Mouse (Mus musculus) brown adipose tissue, adult 24 weeks (tissue): ENCODE results near the gene Il23a. TPM values are rescaled to one million over a fixed set of nuclear protein-coding genes. Genes with fewer than 3 reads are reported as not detected.

Source experiments
- H3K27ac ChIP-seq: fragments of 200-500 bp; replicated peaks from 2 replicates; pipeline ENCODE4 v1.5.1; 2012; ENCODE audit warnings: low read depth, mild to moderate bottlenecking, low read length
- H3K4me1 ChIP-seq: fragments of 200-500 bp; 2 replicates; pipeline ENCODE4 v1.6.1; 2012; ENCODE audit warnings: low read length, mixed read lengths; ENCODE audit not compliant: control insufficient read depth, insufficient read depth, insufficient read length
- H3K4me3 ChIP-seq: fragments of 200-500 bp; 2 replicates; pipeline ENCODE4 v1.5.1; 2012; ENCODE audit warnings: low read depth, mild to moderate bottlenecking, low read length, moderate library complexity; ENCODE audit not compliant: insufficient read depth
- polyA plus RNA-seq: library from polyadenylated mRNA; stranded (reverse); fragments of >200 nt; gene quantifications from 2 replicates; pipeline ENCODE4 v1.2.4, GENCODE M21; 2012; ENCODE audit not compliant: missing spikeins, insufficient read depth, insufficient read length

The Il23a gene
- polyA plus RNA-seq, 1 experiment = not detected

- peaks cover 8% of the 10 kb centered on the region; the same call in 1 of the 2 replicates for H3K4me1 ChIP-seq
- peak overlapping the region; percentile 80 for H3K4me3 ChIP-seq
- no peak overlapping the region for H3K27ac ChIP-seq
These were observed 25.0 kb upstream of the Il23a start for GRCm38 (mm10) chr10:128323516-128323915.

- Histone ChIP-seq H3K27ac (peak within 1 kb of the TSS; percentile 83), H3K4me1 (peaks cover 8% of the 10 kb centered on the region; the same call in 1 of the 2 replicates), H3K4me3 (peak within 1 kb of the TSS; percentile 80)
These were observed 23.9 kb upstream of the Il23a start, which contains the start of gene Cnpy2 for GRCm38 (mm10) chr10:128322141-128323108. TSS of gene Cnpy2 (plus strand) at chr10:128322459.

- H3K4me3 ChIP-seq = peak overlapping the region; percentile 33; the same call in 1 of the 2 replicates
- H3K27ac ChIP-seq = no peak overlapping the region
These were observed 23.1 kb upstream of the Il23a start for GRCm38 (mm10) chr10:128321641-128322040.

GRCm38 (mm10) chr10:128315578-128315977, 17.0 kb upstream of the Il23a start:
- Histone ChIP-seq H3K27ac (no peak overlapping the region), H3K4me3 (no peak overlapping the region), H3K4me1 (no peaks in the 10 kb centered on the region)

More at GRCm38 (mm10) chr10:128321641-128322040, 23.1 kb upstream of the Il23a start:
- H3K4me1 ChIP-seq = peaks cover 8% of the 10 kb centered on the region; the same call in 1 of the 2 replicates

- no peak overlapping the region for H3K4me3 ChIP-seq
- H3K27ac ChIP-seq = no peak overlapping the region
- H3K4me1 ChIP-seq = peaks cover 3% of the 10 kb centered on the region; the same call in 1 of the 2 replicates
These were observed 12.3 kb upstream of the Il23a start for GRCm38 (mm10) chr10:128310902-128311301.

- H3K27ac ChIP-seq = no peak overlapping the region
- H3K4me1 ChIP-seq = peaks cover 3% of the 10 kb centered on the region; the same call in 1 of the 2 replicates
- no peak overlapping the region for H3K4me3 ChIP-seq
These were observed 11.6 kb upstream of the Il23a start for GRCm38 (mm10) chr10:128310177-128310576.

GRCm38 (mm10) chr10:128309654-128310053, 11.1 kb upstream of the Il23a start:
- H3K4me3 ChIP-seq = no peak overlapping the region
- peak overlapping the region; percentile 20; the same call in 1 of the 2 replicates for H3K27ac ChIP-seq
- H3K4me1 ChIP-seq = peaks cover 3% of the 10 kb centered on the region; the same call in 1 of the 2 replicates

GRCm38 (mm10) chr10:128303126-128304021, 4.8 kb upstream of the Il23a start, which contains the start of gene Pan2:
TSS of gene Pan2 (plus strand) at chr10:128303335.
- H3K4me1 ChIP-seq = peaks cover 10% of the 10 kb centered on the region
- peak within 1 kb of the TSS; percentile 73 for H3K4me3 ChIP-seq
- peak within 1 kb of the TSS; percentile 98 for H3K27ac ChIP-seq

- peaks cover 14% of the 10 kb centered on the region for H3K4me1 ChIP-seq
- peak overlapping the region; percentile 62 for H3K4me3 ChIP-seq
- peak overlapping the region; percentile 86 for H3K27ac ChIP-seq
These were observed 4.2 kb upstream of the Il23a start for GRCm38 (mm10) chr10:128302785-128303125.

GRCm38 (mm10) chr10:128302357-128302756, 3.8 kb upstream of the Il23a start:
- peak overlapping the region; percentile 62 for H3K4me3 ChIP-seq
- H3K27ac ChIP-seq = peak overlapping the region; percentile 86
- peaks cover 15% of the 10 kb centered on the region for H3K4me1 ChIP-seq

GRCm38 (mm10) chr10:128298243-128298642, 309 bp downstream of the Il23a start:
- H3K4me3 ChIP-seq = no peak overlapping the region
- peaks cover 9% of the 10 kb centered on the region for H3K4me1 ChIP-seq
- no peak overlapping the region for H3K27ac ChIP-seq

- H3K4me1 ChIP-seq = peaks cover 9% of the 10 kb centered on the region
- H3K27ac ChIP-seq = no peak overlapping the region
- H3K4me3 ChIP-seq = no peak overlapping the region
These were observed 930 bp downstream of the Il23a start for GRCm38 (mm10) chr10:128297622-128298021.

GRCm38 (mm10) chr10:128297221-128297620, 1.3 kb downstream of the Il23a start:
- no peak overlapping the region for H3K27ac ChIP-seq
- peaks cover 5% of the 10 kb centered on the region for H3K4me1 ChIP-seq
- no peak overlapping the region for H3K4me3 ChIP-seq

- no peak overlapping the region for H3K4me3 ChIP-seq
- H3K4me1 ChIP-seq = peaks cover 4% of the 10 kb centered on the region; the same call in 1 of the 2 replicates
- H3K27ac ChIP-seq = no peak overlapping the region
These were observed 2.0 kb downstream of the Il23a start for GRCm38 (mm10) chr10:128296370-128297090.
